Mouse (Mus musculus) cerebellum, postnatal 10 days (tissue): ENCODE measurements around the gene Fastkd1.
A peak's percentile ranks its signal among the peaks of the same experiment; 100 is the strongest.
"Not testable (repeated sequence)": the region's sequence is repeated elsewhere in the genome, so short reads cannot be mapped to it uniquely, and the experiment has no call there.

Experiments used
- DNase-seq, 2 experiments: peaks; one replicate each; pipeline ENCODE4 v3.0.0; 2021; ENCODE audit warnings: mixed read lengths in 2 of 2

Fastkd1 gene

DNA sequence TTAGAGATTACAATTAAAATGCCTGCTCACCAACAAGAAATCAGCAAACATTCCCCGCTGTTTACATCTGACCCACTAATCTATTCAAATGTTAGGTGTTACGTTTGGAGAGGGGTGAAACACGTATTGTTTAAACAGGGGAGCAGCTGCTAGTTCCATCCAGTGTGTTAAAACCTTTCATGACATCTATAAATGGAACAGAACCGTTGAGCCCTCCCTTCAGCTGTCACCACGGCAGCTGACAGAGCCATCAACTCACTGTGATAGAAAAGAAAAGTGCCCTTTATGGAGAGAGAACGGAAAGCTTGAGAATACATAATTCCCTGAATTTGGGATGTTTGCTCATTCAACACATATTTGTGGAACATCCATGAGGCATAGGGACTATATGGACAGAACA lies 44.9 kb downstream of the Fastkd1 start:
- no peak for DNase-seq

DNA sequence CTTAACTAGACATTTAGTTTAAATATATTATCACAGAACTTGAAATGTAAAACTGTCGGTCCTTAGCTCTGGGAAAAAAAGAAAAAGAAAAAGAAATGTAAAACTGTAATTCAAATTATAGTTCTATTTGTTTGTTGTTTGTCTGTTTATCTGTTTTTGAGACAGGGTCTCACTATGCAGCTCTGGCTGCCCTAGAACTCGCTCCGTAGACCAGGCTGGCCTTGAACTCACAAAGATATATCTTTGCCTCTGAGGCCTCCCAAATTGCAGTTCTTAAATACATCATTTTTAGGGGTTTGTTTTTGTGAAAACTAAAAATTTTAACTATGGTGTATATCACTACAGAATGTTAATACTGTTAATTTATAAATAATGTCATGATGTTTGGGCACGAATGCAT lies 45.7 kb downstream of the Fastkd1 start:
- DNase-seq = no peak

- no peak for DNase-seq
Measured at GRCm38 (mm10) chr2:69663827-69664476, 49.4 kb downstream of the Fastkd1 start.

DNA sequence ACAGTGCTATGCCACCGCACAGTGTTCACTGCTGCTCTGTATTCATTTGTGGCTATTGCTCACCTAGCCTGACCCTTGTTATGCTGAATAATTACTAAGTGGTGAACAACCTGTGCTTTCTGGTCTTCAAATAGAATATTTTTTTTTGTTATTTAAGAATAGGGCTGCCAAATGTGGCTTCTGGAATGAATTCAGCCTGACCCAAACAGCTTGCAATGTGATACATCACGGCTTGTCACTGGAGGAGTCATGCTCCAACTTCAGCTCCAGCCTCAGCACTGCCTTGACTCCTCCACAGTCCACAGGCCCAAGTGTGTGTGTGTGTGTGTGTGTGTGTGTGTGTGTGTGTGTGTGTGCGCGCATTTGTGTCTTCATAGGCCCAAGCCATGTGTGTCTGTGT lies 54.0 kb downstream of the Fastkd1 start:
- DNase-seq = no peak

GRCm38 (mm10) chr2:69649716-69650115 lies 63.6 kb downstream of the Fastkd1 start:
- DNase-seq = no peak

- peak; percentile 94 to 95 for DNase-seq
Measured at GRCm38 (mm10) chr2:69646726-69647490, 66.4 kb downstream of the Fastkd1 start, which contains the start of gene Bbs5. Gene Bbs5 (plus strand): TSS chr2:69647171.

GRCm38 (mm10) chr2:69644968-69645617 lies 68.2 kb downstream of the Fastkd1 start:
- DNase-seq = peak; percentile 16 to 21

DNA sequence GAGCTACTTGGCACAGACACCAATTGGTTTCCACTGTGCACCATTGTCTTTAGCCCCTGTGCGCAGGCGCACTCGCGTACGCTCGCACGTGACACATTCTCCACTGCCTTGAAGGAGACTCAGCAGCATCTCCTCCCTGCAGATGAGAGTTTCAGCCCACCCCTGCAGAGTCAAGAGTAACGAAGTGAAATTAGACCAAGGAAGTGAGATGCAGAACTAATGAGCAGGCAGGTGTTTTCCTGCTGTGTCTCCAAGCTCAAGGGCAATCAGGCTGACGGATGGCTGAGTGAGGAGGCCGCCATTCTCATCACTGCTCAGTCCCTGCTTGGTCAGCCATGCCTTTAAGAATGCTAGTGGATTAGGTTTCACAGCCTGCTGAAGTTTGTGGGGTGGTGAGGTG lies 73.2 kb downstream of the Fastkd1 start:
- peak; percentile 47 to 56 for DNase-seq

- DNase-seq = not testable (repeated sequence)
Measured at GRCm38 (mm10) chr2:69637989-69638388, 75.3 kb downstream of the Fastkd1 start.
